Mouse (Mus musculus) left cerebral cortex, postnatal 10 days (tissue): Measurements from ENCODE around the gene Rgs9. TPM values are rescaled to one million over a fixed set of nuclear protein-coding genes. Genes with fewer than 3 reads are reported as not detected.
A peak's percentile ranks its signal among the peaks of the same experiment; 100 is the strongest.

Experiments used
- DNase-seq, 2 experiments: peaks; one replicate each; pipeline ENCODE4 v3.0.0; 2021 to 2022; ENCODE audit warnings: low spot score in 2 of 2, mixed read lengths in 1 of 2; ENCODE audit errors: extremely low spot score in 1 of 2
- intact Hi-C: fragments of 180-260 bp; cut with DNase I; formaldehyde crosslinking; loops from one replicate; pipeline ENCODE4 v1.15.1; 2025
- total RNA-seq, 2 experiments: library from RNA; stranded (reverse); gene quantifications; 2 replicates each; pipeline ENCODE4 v1.2.3; 2021

Rgs9 gene
- total RNA-seq, 2 experiments from 2014 or later: 27.5 to 41.7 TPM

GRCm38 (mm10) chr11:109206732-109207131 is 91.2 kb downstream of the Rgs9 start:
- intact Hi-C loops: no loop called here
- no peak for DNase-seq

GRCm38 (mm10) chr11:109206028-109206427 is 91.9 kb downstream of the Rgs9 start:
- intact Hi-C loops: no loop called here

GRCm38 (mm10) chr11:109199612-109200293 is 98.2 kb downstream of the Rgs9 start:
- peak in 1 of 2 experiments; percentile 67 for DNase-seq
- intact Hi-C loops: no loop called here

More at GRCm38 (mm10) chr11:109206028-109206427, 91.9 kb downstream of the Rgs9 start:
- no peak for DNase-seq

GRCm38 (mm10) chr11:109192673-109193557 is 105.0 kb downstream of the Rgs9 start:
- peak; percentile 52 to 81 for DNase-seq
- intact Hi-C loops: loop anchor here (5.0 kb wide), 2 partner anchors 266 to 746 kb away; no protein-coding TSS in a partner anchor

GRCm38 (mm10) chr11:109188235-109188634 is 109.7 kb downstream of the Rgs9 start:
- intact Hi-C loops: no loop called here
- no peak for DNase-seq

- intact Hi-C loops: no loop called here
- DNase-seq: no peak
Measured at GRCm38 (mm10) chr11:109187631-109188184, 110.2 kb downstream of the Rgs9 start.

GRCm38 (mm10) chr11:109181118-109181517 is 116.8 kb downstream of the Rgs9 start:
- intact Hi-C loops: no loop called here
- DNase-seq: no peak

- DNase-seq: no peak
- intact Hi-C loops: no loop called here
Measured at GRCm38 (mm10) chr11:109180290-109180689, 117.6 kb downstream of the Rgs9 start.

- intact Hi-C loops: loop anchor here (2.0 kb wide), 1 partner anchor 254 kb away; no protein-coding TSS in a partner anchor
Measured at GRCm38 (mm10) chr11:109178788-109179518, 119.0 kb downstream of the Rgs9 start.

GRCm38 (mm10) chr11:109175376-109175969 is 122.5 kb downstream of the Rgs9 start:
- DNase-seq: no peak

More at GRCm38 (mm10) chr11:109178788-109179518, 119.0 kb downstream of the Rgs9 start:
- peak; percentile 64 to 66 for DNase-seq

More at GRCm38 (mm10) chr11:109175376-109175969, 122.5 kb downstream of the Rgs9 start:
- intact Hi-C loops: no loop called here

Other genes with a start within 250 kb of the Rgs9 start
- not detected for gene E030025P04Rik, start 153.8 kb downstream of the Rgs9 start, total RNA-seq
- gene Gna13, start 64.7 kb upstream of the Rgs9 start, total RNA-seq: 10 to 100 TPM; 46.3 TPM
- gene 9930022D16Rik, start 115.8 kb upstream of the Rgs9 start, total RNA-seq: not detected
- gene Amz2, start 127.8 kb upstream of the Rgs9 start, total RNA-seq: 10 to 100 TPM; 88.6 to 96.2 TPM
- gene Arsg, start 175.2 kb upstream of the Rgs9 start, total RNA-seq: 1 to 10 TPM; 5.7 to 6.5 TPM
- 10 to 100 TPM; 11.7 to 12.6 TPM for gene Slc16a6, start 175.5 kb upstream of the Rgs9 start, total RNA-seq